Mouse (Mus musculus) heart, postnatal 4 days (tissue): ENCODE data around the gene Hist1h4d. TPM values are rescaled to one million over a fixed set of nuclear protein-coding genes. Genes with fewer than 3 reads are reported as not detected.
"Not testable (repeated sequence)": the region's sequence is repeated elsewhere in the genome, so short reads cannot be mapped to it uniquely, and the experiment has no call there.

ENCODE experiments used
- DNase-seq: peaks from one replicate; pipeline ENCODE4 v3.0.0; 2021
- total RNA-seq, 2 experiments: library from RNA; stranded (reverse); gene quantifications; 2 replicates each; pipeline ENCODE4 v1.2.3; 2021

Gene Hist1h4d
- total RNA-seq, 2 experiments from 2014 or later: 322 to 324 TPM

- DNase-seq: not testable (repeated sequence)
Observed at GRCm38 (mm10) chr13:23573034-23573897, 8.1 kb upstream of the Hist1h4d start.

GRCm38 (mm10) chr13:23573898-23574524 lies 7.4 kb upstream of the Hist1h4d start, which contains the start of the genes Hist1h2bf and Hist1h2ad:
TSS of gene Hist1h2bf (minus strand) at chr13:23574196.
TSS of gene Hist1h2ad (plus strand) at chr13:23574381.
- peak; percentile 89 for DNase-seq

- not testable (repeated sequence) for DNase-seq
Observed at GRCm38 (mm10) chr13:23574546-23575170, 6.7 kb upstream of the Hist1h4d start.

GRCm38 (mm10) chr13:23575271-23575851 lies 6.0 kb upstream of the Hist1h4d start, which contains the start of gene Hist1h3d:
TSS of gene Hist1h3d (plus strand) at chr13:23575763.
- DNase-seq: peak; percentile 42

- not testable (repeated sequence) for DNase-seq
Observed at GRCm38 (mm10) chr13:23575864-23576313, 5.5 kb upstream of the Hist1h4d start.

GRCm38 (mm10) chr13:23576351-23576881 lies 5.0 kb upstream of the Hist1h4d start:
- no peak for DNase-seq

GRCm38 (mm10) chr13:23576906-23577639 lies 4.3 kb upstream of the Hist1h4d start:
- no peak for DNase-seq

GRCm38 (mm10) chr13:23577835-23578234 lies 3.6 kb upstream of the Hist1h4d start:
- no peak for DNase-seq

- DNase-seq: no peak
Observed at GRCm38 (mm10) chr13:23582219-23583056, 1.0 kb downstream of the Hist1h4d start.

- no peak for DNase-seq
Observed at GRCm38 (mm10) chr13:23583387-23584068, 2.1 kb downstream of the Hist1h4d start.

GRCm38 (mm10) chr13:23584331-23584730 lies 2.9 kb downstream of the Hist1h4d start:
- no peak for DNase-seq

- peak; percentile 76 for DNase-seq
Observed at GRCm38 (mm10) chr13:23585029-23585441, 3.6 kb downstream of the Hist1h4d start.

GRCm38 (mm10) chr13:23585442-23586098 lies 4.2 kb downstream of the Hist1h4d start:
- peak; percentile 66 for DNase-seq

GRCm38 (mm10) chr13:23586099-23586939 lies 4.9 kb downstream of the Hist1h4d start:
- DNase-seq: no peak

GRCm38 (mm10) chr13:23586940-23587225 lies 5.5 kb downstream of the Hist1h4d start:
- DNase-seq: no peak

- no peak for DNase-seq
Observed at GRCm38 (mm10) chr13:23591206-23591605, 9.8 kb downstream of the Hist1h4d start.

- not testable (repeated sequence) for DNase-seq
Observed at GRCm38 (mm10) chr13:23591886-23592285, 10.5 kb downstream of the Hist1h4d start.

GRCm38 (mm10) chr13:23592614-23593013 lies 11.2 kb downstream of the Hist1h4d start:
- DNase-seq: no peak
